Mouse (Mus musculus) embryonic facial prominence, embryonic 12.5 days (tissue): ENCODE measurements at regions not wholly inside any gene's neighbourhood (a gene's known extent, or its start where the extent isn't known, plus 50 kb on each side); places are given as distances from the start of the nearest gene placed in this dataset.
"Not testable (repeated sequence)": the region's sequence is repeated elsewhere in the genome, so short reads cannot be mapped to it uniquely, and the experiment has no call there.

ENCODE experiments used
- ATAC-seq: fragments of 200-750 bp; cut with Nextera tagmentation; 2 replicates; pipeline ENCODE4 v1.8.0; 2017; ENCODE audit not compliant: insufficient number of reproducible peaks, insufficient read depth, low FRiP score, low TSS enrichment
- H3K27ac ChIP-seq: fragments of 300-500 bp; sonication (generic); 2 replicates; pipeline ENCODE4 v1.5.1; 2016; ENCODE audit warnings: mild to moderate bottlenecking
- H3K27me3 ChIP-seq: fragments of 300-500 bp; sonication (generic); 2 replicates; pipeline ENCODE4 v1.6.1; 2016; ENCODE audit warnings: mild to moderate bottlenecking, moderate library complexity
- H3K36me3 ChIP-seq: fragments of 300-500 bp; sonication (generic); 2 replicates; pipeline ENCODE4 v1.6.1; 2016; ENCODE audit warnings: mild to moderate bottlenecking
- H3K4me1 ChIP-seq: fragments of 300-500 bp; sonication (generic); 2 replicates; pipeline ENCODE4 v1.6.1; 2016
- H3K4me2 ChIP-seq: fragments of 300-500 bp; sonication (generic); replicated peaks from 2 replicates; pipeline ENCODE4 v1.6.1; 2016; ENCODE audit warnings: mild to moderate bottlenecking, moderate library complexity
- H3K4me3 ChIP-seq: fragments of 300-500 bp; sonication (generic); 2 replicates; pipeline ENCODE4 v1.5.1; 2016; ENCODE audit warnings: mild to moderate bottlenecking
- H3K9ac ChIP-seq: fragments of 300-500 bp; sonication (generic); 2 replicates; pipeline ENCODE4 v1.6.1; 2016; ENCODE audit warnings: mild to moderate bottlenecking, moderate library complexity
- H3K9me3 ChIP-seq: fragments of 300-500 bp; sonication (generic); 2 replicates; pipeline ENCODE4 v1.6.1; 2016; ENCODE audit warnings: mild to moderate bottlenecking, moderate library complexity
- WGBS: fragments of 180-500 bp; shearing (Covaris S2); methylation state at CpG from one replicate; pipeline ENCODE4 v1.1.7; 2016; 5-methylcytosine and 5-hydroxymethylcytosine counted together

- no peak overlapping the region for H3K9ac ChIP-seq
- H3K27me3 ChIP-seq: no peaks in the 10 kb centered on the region
- no peaks in the 10 kb centered on the region for H3K36me3 ChIP-seq
- H3K27ac ChIP-seq: no peak overlapping the region
- no peaks in the 10 kb centered on the region for H3K9me3 ChIP-seq
- no peak for ATAC-seq
- H3K4me2 ChIP-seq: no peak overlapping the region
- 47% methylated on average over 5 of the region's 5 CpGs for WGBS
- H3K4me3 ChIP-seq: no peak overlapping the region
- H3K4me1 ChIP-seq: no peaks in the 10 kb centered on the region
Measured at GRCm38 (mm10) chr15:93125261-93125660, 149.7 kb downstream of the Gxylt1 start.

- no peak for ATAC-seq
Measured at GRCm38 (mm10) chr15:93121156-93121555, 153.8 kb downstream of the Gxylt1 start.

GRCm38 (mm10) chr15:93117806-93118205 lies 157.2 kb downstream of the Gxylt1 start:
- not testable (repeated sequence) for H3K4me1 ChIP-seq, H3K9ac ChIP-seq, H3K4me3 ChIP-seq, H3K4me2 ChIP-seq, H3K9me3 ChIP-seq, H3K27me3 ChIP-seq, ATAC-seq, H3K27ac ChIP-seq, H3K36me3 ChIP-seq
- WGBS: 78% methylated on average over 2 of the region's 2 CpGs

More at GRCm38 (mm10) chr15:93121156-93121555, 153.8 kb downstream of the Gxylt1 start:
- Histone ChIP-seq H3K27ac (no peak overlapping the region), H3K9me3 (no peaks in the 10 kb centered on the region), H3K27me3 (no peaks in the 10 kb centered on the region), H3K36me3 (no peaks in the 10 kb centered on the region), H3K4me2 (no peak overlapping the region), H3K4me1 (no peaks in the 10 kb centered on the region), H3K4me3 (no peak overlapping the region), H3K9ac (no peak overlapping the region)
- 81% methylated on average over 4 of the region's 4 CpGs for WGBS

- WGBS: 3% methylated on average over 16 of the region's 16 CpGs
- Histone ChIP-seq H3K27me3 (no peaks in the 10 kb centered on the region), H3K9ac (peak overlapping the region; percentile 47; the same call in 1 of the 2 replicates), H3K9me3 (no peaks in the 10 kb centered on the region), H3K4me3 (peak overlapping the region; percentile 31), H3K27ac (no peak overlapping the region), H3K4me1 (peaks cover 8% of the 10 kb centered on the region), H3K4me2 (peak overlapping the region; percentile 60), H3K36me3 (no peaks in the 10 kb centered on the region)
- no peak; the same call in 1 of the 2 replicates for ATAC-seq
Measured at GRCm38 (mm10) chr15:93115674-93116102, 159.3 kb downstream of the Gxylt1 start.

GRCm38 (mm10) chr15:93104936-93105335 lies 170.0 kb downstream of the Gxylt1 start:
- Histone ChIP-seq H3K9me3 (no peaks in the 10 kb centered on the region), H3K27ac (no peak overlapping the region), H3K36me3 (no peaks in the 10 kb centered on the region), H3K27me3 (no peaks in the 10 kb centered on the region), H3K9ac (no peak overlapping the region), H3K4me3 (no peak overlapping the region), H3K4me2 (no peak overlapping the region), H3K4me1 (no peaks in the 10 kb centered on the region)
- WGBS: 37% methylated on average over 4 of the region's 4 CpGs
- no peak for ATAC-seq

GRCm38 (mm10) chr15:93103426-93103825 lies 171.6 kb downstream of the Gxylt1 start:
- H3K27ac ChIP-seq: no peak overlapping the region
- H3K27me3 ChIP-seq: no peaks in the 10 kb centered on the region
- H3K9ac ChIP-seq: no peak overlapping the region
- no peaks in the 10 kb centered on the region for H3K9me3 ChIP-seq
- H3K4me3 ChIP-seq: no peak overlapping the region
- H3K4me1 ChIP-seq: no peaks in the 10 kb centered on the region
- ATAC-seq: no peak
- WGBS: 75% methylated on average over 5 of the region's 5 CpGs
- no peaks in the 10 kb centered on the region for H3K36me3 ChIP-seq
- no peak overlapping the region for H3K4me2 ChIP-seq

- Histone ChIP-seq H3K4me1 (no peaks in the 10 kb centered on the region), H3K36me3 (no peaks in the 10 kb centered on the region), H3K9me3 (no peaks in the 10 kb centered on the region), H3K9ac (no peak overlapping the region), H3K4me3 (no peak overlapping the region), H3K4me2 (no peak overlapping the region), H3K27ac (no peak overlapping the region), H3K27me3 (no peaks in the 10 kb centered on the region)
- ATAC-seq: no peak
- 87% methylated on average over 10 of the region's 10 CpGs for WGBS
Measured at GRCm38 (mm10) chr15:93101881-93102280, 173.1 kb downstream of the Gxylt1 start.

GRCm38 (mm10) chr15:93100837-93101236 lies 174.1 kb downstream of the Gxylt1 start:
- H3K9ac ChIP-seq: no peak overlapping the region
- H3K4me3 ChIP-seq: no peak overlapping the region
- ATAC-seq: no peak
- no peaks in the 10 kb centered on the region for H3K9me3 ChIP-seq
- H3K27me3 ChIP-seq: no peaks in the 10 kb centered on the region
- WGBS: 72% methylated on average over 7 of the region's 7 CpGs
- no peak overlapping the region for H3K4me2 ChIP-seq
- H3K27ac ChIP-seq: no peak overlapping the region
- no peaks in the 10 kb centered on the region for H3K36me3 ChIP-seq
- H3K4me1 ChIP-seq: no peaks in the 10 kb centered on the region

- no peaks in the 10 kb centered on the region for H3K36me3 ChIP-seq
- H3K27ac ChIP-seq: no peak overlapping the region
- H3K9ac ChIP-seq: no peak overlapping the region
- WGBS: 83% methylated on average over 3 of the region's 3 CpGs
- no peaks in the 10 kb centered on the region for H3K9me3 ChIP-seq
- H3K27me3 ChIP-seq: no peaks in the 10 kb centered on the region
- H3K4me1 ChIP-seq: no peaks in the 10 kb centered on the region
- no peak overlapping the region for H3K4me2 ChIP-seq
- ATAC-seq: no peak
- H3K4me3 ChIP-seq: no peak overlapping the region
Measured at GRCm38 (mm10) chr15:93099840-93100239, 175.1 kb downstream of the Gxylt1 start.

- Histone ChIP-seq H3K4me1 (no peaks in the 10 kb centered on the region), H3K9me3 (no peaks in the 10 kb centered on the region), H3K27me3 (no peaks in the 10 kb centered on the region), H3K36me3 (no peaks in the 10 kb centered on the region), H3K9ac (no peak overlapping the region), H3K4me3 (no peak overlapping the region), H3K27ac (no peak overlapping the region), H3K4me2 (no peak overlapping the region)
- no peak for ATAC-seq
- 86% methylated on average over 5 of the region's 5 CpGs for WGBS
Measured at GRCm38 (mm10) chr15:93096335-93096734, 178.6 kb downstream of the Gxylt1 start.

- no peak for ATAC-seq
- H3K4me1 ChIP-seq: no peaks in the 10 kb centered on the region
- no peaks in the 10 kb centered on the region for H3K27me3 ChIP-seq
- H3K36me3 ChIP-seq: no peaks in the 10 kb centered on the region
- H3K4me2 ChIP-seq: no peak overlapping the region
- WGBS: 82% methylated on average over 6 of the region's 6 CpGs
- no peak overlapping the region for H3K9ac ChIP-seq
- no peak overlapping the region for H3K27ac ChIP-seq
- H3K9me3 ChIP-seq: no peaks in the 10 kb centered on the region
- H3K4me3 ChIP-seq: no peak overlapping the region
Measured at GRCm38 (mm10) chr15:93095224-93095623, 179.8 kb downstream of the Gxylt1 start.

GRCm38 (mm10) chr15:93094202-93095135 lies 180.5 kb downstream of the Gxylt1 start:
- H3K27me3 ChIP-seq: no peaks in the 10 kb centered on the region

More at GRCm38 (mm10) chr15:93094202-93095135, 180.5 kb downstream of the Gxylt1 start:
- H3K27ac ChIP-seq: no peak overlapping the region
- no peak overlapping the region for H3K9ac ChIP-seq
- 82% methylated on average over 23 of the region's 23 CpGs for WGBS
- H3K4me1 ChIP-seq: no peaks in the 10 kb centered on the region
- H3K36me3 ChIP-seq: no peaks in the 10 kb centered on the region
- H3K4me2 ChIP-seq: no peak overlapping the region
- H3K9me3 ChIP-seq: no peaks in the 10 kb centered on the region
- ATAC-seq: no peak
- H3K4me3 ChIP-seq: no peak overlapping the region
